Mouse (Mus musculus): ENCODE data around the gene Tmem86a. TPM values are rescaled to one million over a fixed set of nuclear protein-coding genes. Genes with fewer than 3 reads are reported as not detected.

Tmem86a gene
- polyA plus RNA-seq, 1 experiment from 2014 or later = 15.2 TPM

DNA sequence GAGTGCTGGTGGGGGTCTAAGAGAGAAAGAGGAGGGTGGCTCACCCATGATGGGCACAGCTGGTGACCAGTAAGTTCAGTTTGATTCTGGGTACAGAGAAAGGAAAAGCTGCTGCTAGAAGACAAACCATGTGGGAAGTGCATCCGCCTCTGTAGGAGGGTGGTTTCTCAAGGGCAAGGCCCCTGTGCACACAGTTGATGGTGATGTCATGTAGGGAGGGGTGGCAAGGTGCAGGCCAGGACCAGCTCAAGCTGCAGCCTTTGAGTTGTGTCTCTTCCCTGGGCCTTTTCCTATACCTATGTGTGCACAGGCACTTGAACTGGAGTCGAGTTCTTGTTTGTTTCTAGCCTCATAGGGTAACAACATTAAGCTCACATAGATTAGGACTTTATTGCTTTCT lies 44.6 kb downstream of the Tmem86a start:
- Histone ChIP-seq H3K4me1 (no peaks in the 10 kb centered on the region), H3K4me3 (replicated peaks) (no peak overlapping the region), H3K27ac (no peak overlapping the region), H3K4me2 (no peak overlapping the region), H3K9me3 (no peaks in the 10 kb centered on the region), H3K27me3 (no peaks in the 10 kb centered on the region), H3K9ac (no peak overlapping the region), H3K36me3 (replicated peaks) (no peaks in the 10 kb centered on the region)
- WGBS = 85% methylated on average over 2 of the region's 2 CpGs
- no peak for ATAC-seq (ENCODE audit: low FRiP score)

DNA sequence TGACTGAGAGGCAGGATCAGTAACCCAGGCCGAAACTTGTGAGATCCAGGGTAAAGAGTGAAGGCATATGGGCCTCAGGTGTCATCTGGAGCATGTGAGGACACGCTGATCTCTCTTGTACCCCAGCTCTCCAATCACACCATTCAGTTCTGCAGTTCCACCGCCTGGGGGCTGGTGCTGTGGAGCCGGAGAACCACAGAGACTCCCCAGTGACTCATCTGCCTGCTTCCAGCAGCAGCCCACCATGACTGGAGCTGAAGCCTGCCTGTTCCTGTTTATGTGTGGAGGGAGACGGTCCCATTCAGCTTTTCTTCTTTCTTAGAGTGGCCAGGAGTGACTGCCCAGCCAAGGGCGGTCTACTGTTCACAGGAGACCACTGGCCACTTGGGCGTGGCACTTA lies 47.6 kb downstream of the Tmem86a start:
- Histone ChIP-seq H3K27ac (no peak overlapping the region), H3K36me3 (replicated peaks) (no peaks in the 10 kb centered on the region), H3K9me3 (no peaks in the 10 kb centered on the region), H3K4me3 (replicated peaks) (no peak overlapping the region), H3K9ac (no peak overlapping the region), H3K4me2 (no peak overlapping the region), H3K27me3 (no peaks in the 10 kb centered on the region), H3K4me1 (no peaks in the 10 kb centered on the region)
- ATAC-seq (ENCODE audit: low FRiP score) = no peak
- WGBS = 72% methylated on average over 7 of the region's 7 CpGs

DNA sequence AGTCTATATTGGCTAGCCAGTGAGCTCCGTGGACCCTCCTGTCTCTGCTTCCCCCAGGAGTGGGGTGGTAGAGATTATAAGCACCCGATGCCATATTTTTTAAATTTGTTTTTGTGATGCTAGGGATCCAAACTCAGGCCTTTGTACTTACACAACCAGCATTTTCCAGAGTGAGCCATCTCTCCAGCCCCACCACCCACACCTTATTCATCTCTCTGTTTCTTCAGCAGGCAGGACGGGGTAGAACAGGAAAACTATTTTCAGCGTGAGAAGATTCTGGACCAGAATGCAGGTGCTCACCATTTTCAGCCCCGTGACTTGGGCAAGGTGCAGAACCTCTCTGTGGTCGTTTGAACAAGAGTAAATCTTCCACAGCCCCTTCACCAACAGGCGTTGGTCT lies 48.9 kb downstream of the Tmem86a start:
- Histone ChIP-seq H3K4me3 (replicated peaks) (no peak overlapping the region), H3K36me3 (replicated peaks) (no peaks in the 10 kb centered on the region), H3K4me1 (no peaks in the 10 kb centered on the region), H3K27me3 (no peaks in the 10 kb centered on the region), H3K9ac (no peak overlapping the region), H3K9me3 (no peaks in the 10 kb centered on the region), H3K4me2 (no peak overlapping the region), H3K27ac (no peak overlapping the region)
- 84% methylated on average over 7 of the region's 7 CpGs for WGBS
- ATAC-seq (ENCODE audit: low FRiP score) = no peak

DNA sequence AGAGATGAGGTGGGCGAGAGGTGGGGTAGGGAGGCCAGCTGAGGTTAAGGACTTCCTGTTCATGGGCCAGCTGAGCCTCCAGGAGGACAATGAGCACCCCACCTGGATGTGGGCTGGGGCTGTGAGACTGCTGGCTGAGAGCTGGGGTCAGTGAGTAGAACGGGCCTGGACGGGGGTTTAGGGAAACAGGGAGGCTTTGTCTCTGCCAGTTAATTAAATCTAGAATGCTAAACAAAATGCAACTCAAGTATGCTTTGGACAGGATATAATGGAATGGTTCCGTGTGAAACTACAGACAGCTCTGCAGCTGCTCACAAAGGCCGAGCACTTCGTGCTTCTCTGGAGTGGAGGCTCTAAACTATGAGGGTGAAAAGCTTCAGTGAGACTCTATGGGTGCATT lies 50.2 kb downstream of the Tmem86a start:
- no peak overlapping the region for H3K9ac ChIP-seq
- no peaks in the 10 kb centered on the region for H3K27me3 ChIP-seq
- H3K4me2 ChIP-seq = no peak overlapping the region
- WGBS = 46% methylated on average over 6 of the region's 6 CpGs
- H3K9me3 ChIP-seq = no peaks in the 10 kb centered on the region
- no peak overlapping the region for H3K27ac ChIP-seq
- H3K4me1 ChIP-seq = no peaks in the 10 kb centered on the region
- no peak overlapping the region for H3K4me3 ChIP-seq (replicated peaks)
- ATAC-seq (ENCODE audit: low FRiP score) = no peak
- H3K36me3 ChIP-seq (replicated peaks) = no peaks in the 10 kb centered on the region

DNA sequence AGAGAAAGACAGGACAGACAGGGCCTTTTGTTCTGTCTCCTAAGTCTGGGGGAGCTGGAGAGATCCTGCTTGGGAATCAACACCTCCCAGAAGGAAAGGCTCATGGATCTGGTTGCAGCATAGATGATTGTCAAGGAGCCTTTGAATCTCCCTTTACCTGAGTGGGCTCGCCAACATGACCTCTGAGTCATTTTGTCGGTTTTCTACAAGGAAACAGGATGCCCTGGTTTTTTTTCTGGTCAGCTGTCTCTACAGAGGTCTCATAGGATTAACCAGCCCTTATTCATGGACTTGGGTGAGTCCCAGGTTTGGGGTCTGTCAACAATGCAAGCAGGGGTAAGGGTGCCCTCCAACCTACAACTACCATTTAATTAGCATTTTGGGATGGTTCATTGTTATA lies 52.6 kb downstream of the Tmem86a start:
- H3K9ac ChIP-seq = no peak overlapping the region
- no peak overlapping the region for H3K4me2 ChIP-seq
- no peaks in the 10 kb centered on the region for H3K27me3 ChIP-seq
- no peak for ATAC-seq (ENCODE audit: low FRiP score)
- 70% methylated on average over 2 of the region's 2 CpGs for WGBS
- no peaks in the 10 kb centered on the region for H3K36me3 ChIP-seq (replicated peaks)
- no peaks in the 10 kb centered on the region for H3K4me1 ChIP-seq
- no peak overlapping the region for H3K4me3 ChIP-seq (replicated peaks)
- no peak overlapping the region for H3K27ac ChIP-seq
- H3K9me3 ChIP-seq = no peaks in the 10 kb centered on the region

DNA sequence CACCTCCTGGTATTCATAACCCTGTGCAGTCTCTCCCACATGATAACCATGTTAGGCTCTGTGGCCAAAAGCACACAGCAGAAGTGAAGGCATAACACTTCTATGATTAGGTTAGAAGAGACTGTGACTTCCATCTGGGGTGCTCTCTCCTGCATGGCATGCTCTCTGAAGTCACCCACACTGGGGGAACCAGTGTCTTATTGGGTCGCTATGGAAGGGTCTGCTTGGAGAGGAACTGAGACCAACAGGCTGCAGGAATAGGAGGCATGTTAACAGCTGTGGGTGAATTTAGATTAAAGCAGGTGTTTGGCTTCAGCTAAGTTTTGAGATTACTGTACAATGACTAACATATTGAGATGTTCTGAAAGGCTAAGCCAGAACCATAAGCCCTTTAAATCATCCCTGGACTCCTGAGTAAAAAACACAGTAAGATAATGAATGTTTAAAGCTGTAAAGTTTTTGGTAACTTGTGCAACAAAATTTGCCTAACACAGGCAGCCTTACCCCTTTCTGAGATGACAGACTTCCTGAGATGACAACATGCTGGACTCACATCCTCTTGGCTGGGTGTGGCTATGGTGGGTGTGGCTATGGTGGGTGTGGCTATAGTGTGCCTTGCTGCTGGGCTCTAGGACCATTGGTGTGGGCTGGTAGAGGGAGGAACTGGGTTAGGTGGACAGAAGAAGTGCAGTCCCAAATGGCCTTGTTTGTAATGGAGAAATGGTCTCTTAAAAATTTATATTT lies 53.4 kb downstream of the Tmem86a start:
- Histone ChIP-seq H3K27ac (no peak overlapping the region), H3K9ac (no peak overlapping the region), H3K4me3 (replicated peaks) (no peak overlapping the region), H3K4me1 (no peaks in the 10 kb centered on the region), H3K27me3 (no peaks in the 10 kb centered on the region), H3K4me2 (no peak overlapping the region), H3K36me3 (replicated peaks) (no peaks in the 10 kb centered on the region), H3K9me3 (no peaks in the 10 kb centered on the region)
- ATAC-seq (ENCODE audit: low FRiP score) = no peak
- WGBS = 81% methylated on average over 1 of the region's 1 CpGs

Small RNAs within 50 kb of the gene (microRNA-seq; reads per million reads assigned to microRNA genes)
- not detected for gene Mir7056

Other genes with a start within 250 kb of the Tmem86a start
- 1,021 and 1,078 TPM in 2 replicates for gene Ldha, start 209.1 kb upstream of the Tmem86a start, polyA plus RNA-seq (2016; fragmentation: Nextera tagmentation; extraction: Ambion mirVana)
- gene Ldhc, start 189.4 kb upstream of the Tmem86a start, polyA plus RNA-seq (2016; fragmentation: Nextera tagmentation; extraction: Ambion mirVana) = not detected in 2 replicates
- 344 and 355 TPM in 2 replicates for gene Tsg101, start 130.6 kb upstream of the Tmem86a start, polyA plus RNA-seq (2016; fragmentation: Nextera tagmentation; extraction: Ambion mirVana)
- 13.2 and 13.8 TPM in 2 replicates for gene Uevld, start 92.1 kb upstream of the Tmem86a start, polyA plus RNA-seq (2016; fragmentation: Nextera tagmentation; extraction: Ambion mirVana)
- gene Gm9999, start 67.0 kb upstream of the Tmem86a start, polyA plus RNA-seq (2016; fragmentation: Nextera tagmentation; extraction: Ambion mirVana) = not detected in 2 replicates
- 12.3 and 13.5 TPM in 2 replicates for gene Spty2d1, start 42.2 kb upstream of the Tmem86a start, polyA plus RNA-seq (2016; fragmentation: Nextera tagmentation; extraction: Ambion mirVana)
- gene Ptpn5, start 83.1 kb downstream of the Tmem86a start, polyA plus RNA-seq (2016; fragmentation: Nextera tagmentation; extraction: Ambion mirVana) = 30.6 and 34.5 TPM in 2 replicates
- gene Mrgpra6, start 154.3 kb downstream of the Tmem86a start, polyA plus RNA-seq (2016; fragmentation: Nextera tagmentation; extraction: Ambion mirVana) = not detected in 2 replicates
- not detected in 2 replicates for gene Mrgpra9, start 202.2 kb downstream of the Tmem86a start, polyA plus RNA-seq (2016; fragmentation: Nextera tagmentation; extraction: Ambion mirVana)